Mouse (Mus musculus) right cerebral cortex, postnatal 36 days (tissue): ENCODE measurements at regions not wholly inside any gene's neighbourhood (a gene's known extent, or its start where the extent isn't known, plus 50 kb on each side); places are given as distances from the start of the nearest gene placed in this dataset.

ENCODE experiments used
- DNase-seq, 2 experiments: peaks; one replicate each; pipeline ENCODE4 v3.0.0; 2022; ENCODE audit warnings: low spot score in 2 of 2, mixed read lengths in 1 of 2

DNA sequence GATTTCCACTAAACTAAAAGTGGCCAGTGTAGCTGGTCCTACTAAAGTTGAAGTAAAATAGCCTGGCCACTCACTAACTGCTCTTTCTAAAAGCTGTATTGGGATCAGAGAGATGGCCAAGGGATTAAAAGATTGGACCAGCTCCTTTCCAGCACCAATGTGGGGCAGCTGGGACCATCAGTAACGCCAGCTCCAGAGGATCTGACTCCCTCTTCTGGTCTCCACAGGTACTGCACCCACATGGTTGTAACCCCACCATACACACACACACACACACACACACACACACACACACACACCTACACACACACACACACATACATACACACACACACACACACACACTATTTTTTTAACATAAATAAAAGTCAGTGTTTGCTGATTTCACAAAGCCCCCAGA, 122.1 kb upstream of the Topaz1 start:
- DNase-seq = no peak

DNA sequence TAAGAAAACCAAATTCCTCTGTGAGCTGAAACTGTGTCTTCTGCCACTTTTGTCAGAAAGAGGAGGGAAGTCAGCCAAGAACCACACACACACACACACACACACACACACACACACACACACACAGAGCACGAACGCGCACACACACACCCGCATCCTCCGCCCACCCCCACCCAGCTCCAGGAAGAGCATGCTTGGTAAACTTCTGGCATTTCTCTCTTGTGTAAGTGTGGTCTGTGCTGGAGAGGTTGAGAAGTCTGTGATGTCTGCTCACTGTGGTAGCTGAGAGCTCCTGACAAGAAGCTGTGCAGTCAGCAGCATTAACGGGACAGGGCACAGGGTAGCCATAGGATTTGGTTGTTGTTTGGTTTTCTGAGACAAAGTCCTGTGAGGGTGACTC, 120.8 kb upstream of the Topaz1 start:
- no peak for DNase-seq

DNA sequence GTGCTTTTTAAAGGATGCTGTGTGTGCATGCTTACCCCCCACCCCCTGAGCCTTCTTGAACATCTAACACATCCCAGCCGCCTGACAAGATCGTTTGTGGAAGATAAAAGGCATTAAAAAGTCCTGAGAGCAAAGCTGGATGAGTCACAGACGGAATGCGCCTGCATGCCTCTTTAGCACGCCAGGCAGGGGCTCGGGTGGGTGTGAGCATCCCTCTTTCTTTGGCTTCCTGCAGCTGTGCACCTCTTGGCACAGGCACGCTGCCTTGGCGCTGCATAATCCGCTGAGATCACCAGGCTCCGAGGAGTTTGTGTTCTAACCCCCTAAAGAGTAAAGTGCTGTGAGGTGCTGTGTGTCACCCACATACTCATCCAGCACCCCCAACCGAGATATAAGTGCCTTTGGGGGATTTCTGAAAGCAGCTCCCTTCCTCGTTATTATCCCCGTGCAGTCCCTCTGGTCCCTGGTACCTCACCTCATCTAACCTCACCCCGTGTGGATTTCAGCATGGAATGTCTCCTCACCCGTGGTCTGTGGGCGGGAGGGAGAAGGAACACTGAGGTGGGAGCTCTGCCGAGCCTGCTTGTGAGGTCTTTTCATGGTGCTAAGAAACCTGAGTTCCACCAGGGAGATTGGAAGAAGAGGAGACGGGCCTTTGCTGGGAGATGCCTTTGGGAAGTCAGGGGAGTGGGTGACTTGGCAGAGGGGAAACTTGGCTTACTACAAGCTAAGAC, 117.8 kb upstream of the Topaz1 start:
- DNase-seq = peak; percentile 83 to 87

DNA sequence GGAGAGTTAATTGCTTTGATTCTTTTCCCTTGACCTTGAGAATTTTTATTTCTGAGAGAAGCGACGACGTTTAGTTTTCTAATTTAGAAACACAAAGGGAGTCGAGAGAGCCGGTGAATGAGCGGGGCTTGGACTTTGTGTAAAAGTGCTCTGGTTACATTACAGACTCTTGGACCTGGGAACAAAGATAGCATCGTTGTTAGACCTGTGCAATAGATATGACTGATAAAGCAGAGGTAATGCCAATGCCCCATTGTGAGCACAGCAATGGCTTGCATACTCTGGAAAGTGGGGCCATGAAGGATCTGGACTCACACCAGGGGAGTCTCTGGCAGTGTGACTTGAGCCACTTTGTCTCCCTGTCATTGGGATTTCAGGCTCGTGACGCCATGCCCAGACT, 115.4 kb upstream of the Topaz1 start:
- DNase-seq = no peak

DNA sequence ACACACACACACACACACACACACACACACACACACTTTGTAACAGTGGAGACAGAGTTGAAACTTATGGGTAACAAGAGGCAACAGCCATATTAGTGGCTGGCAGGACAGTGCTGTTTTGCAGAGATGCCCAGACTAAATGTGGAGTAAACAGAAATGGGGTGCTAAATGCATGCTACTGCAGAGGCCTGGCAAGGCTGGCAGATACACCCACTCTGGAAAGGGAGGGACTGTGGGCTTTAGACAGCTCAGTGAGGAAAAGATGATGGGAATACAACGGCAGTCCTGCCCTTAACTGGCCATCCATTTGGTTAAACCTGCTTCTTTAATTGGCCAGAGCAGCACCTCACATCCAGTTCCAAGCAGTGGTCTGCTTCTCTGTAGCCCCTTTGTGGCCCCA, 113.7 kb upstream of the Topaz1 start:
- no peak for DNase-seq

DNA sequence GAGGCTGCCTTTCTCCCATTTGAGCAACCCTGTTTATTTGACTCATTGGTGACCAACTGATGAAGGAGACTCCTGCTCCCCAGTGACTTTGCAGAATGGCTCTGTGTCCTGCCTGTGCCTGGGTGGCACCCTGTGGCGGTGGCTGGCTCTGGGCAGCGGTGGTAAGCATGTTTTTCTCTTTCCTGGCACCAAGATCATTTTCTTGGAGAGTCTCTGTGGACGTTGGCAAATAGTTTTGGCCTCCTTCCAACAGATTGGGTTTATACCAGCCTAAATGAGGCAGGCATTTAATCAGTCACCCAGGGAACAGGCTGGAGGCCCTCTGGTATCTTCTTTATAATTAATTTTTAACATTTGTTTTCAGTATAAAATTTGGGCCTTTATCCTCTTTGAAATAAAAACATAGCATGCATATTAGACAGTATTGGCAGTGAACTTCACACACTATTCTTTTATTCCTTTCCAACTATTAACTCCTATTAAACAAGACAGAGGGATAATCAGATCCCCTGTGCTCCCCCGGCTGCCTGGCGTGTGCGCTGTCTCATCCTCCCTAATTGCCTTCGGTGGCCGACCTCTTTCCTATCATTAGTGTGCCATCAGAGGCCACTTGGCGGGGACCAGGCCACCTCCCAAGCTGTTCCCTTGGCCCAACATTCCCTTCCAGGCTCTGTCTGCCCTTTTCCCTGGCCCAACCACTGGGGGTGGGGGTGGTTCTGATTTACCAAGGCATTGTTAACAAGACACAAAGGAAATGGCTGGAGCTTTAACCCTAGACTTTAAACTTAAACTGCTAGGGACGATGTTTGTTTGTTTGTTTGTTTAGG, 111.8 kb upstream of the Topaz1 start:
- no peak for DNase-seq

DNA sequence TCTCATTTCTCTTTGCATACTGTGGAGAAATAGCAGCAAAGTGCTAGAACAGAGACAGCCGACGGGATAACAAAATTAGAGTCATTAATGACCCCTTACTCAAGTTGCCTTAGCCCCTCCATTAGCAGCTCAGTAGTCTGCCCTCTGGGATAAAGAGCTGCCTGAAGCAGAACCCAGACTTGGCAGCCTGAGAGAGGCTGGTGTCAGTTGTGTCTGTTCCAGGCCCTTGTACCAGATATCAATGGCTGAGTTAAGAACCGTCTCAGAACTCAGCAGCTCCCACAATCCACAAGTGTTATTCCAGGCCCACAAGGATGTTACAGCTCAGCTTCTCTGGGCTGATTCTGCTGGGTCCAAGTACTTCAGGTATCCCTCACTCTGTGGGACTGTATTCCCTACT, 109.6 kb upstream of the Topaz1 start:
- DNase-seq = no peak

DNA sequence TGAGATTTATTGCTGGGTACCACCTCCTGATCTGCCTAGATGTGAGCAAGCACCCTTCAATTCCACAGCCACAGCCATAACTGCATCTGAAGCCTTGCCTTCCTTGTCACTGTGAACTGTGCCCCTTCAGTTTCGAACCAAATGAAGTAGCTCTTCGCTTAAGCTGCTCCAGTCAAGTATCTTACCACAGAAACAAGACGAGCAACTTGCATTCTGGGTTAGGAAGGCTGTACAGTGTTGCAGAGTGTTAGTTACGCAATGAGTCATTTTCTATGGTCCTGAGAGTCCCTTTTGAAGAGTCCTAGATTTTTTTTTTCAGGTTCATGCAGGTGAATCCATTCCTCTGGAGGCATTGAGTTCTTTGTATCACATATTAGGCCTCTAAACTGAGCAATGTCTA, 107.9 kb upstream of the Topaz1 start:
- DNase-seq = no peak

DNA sequence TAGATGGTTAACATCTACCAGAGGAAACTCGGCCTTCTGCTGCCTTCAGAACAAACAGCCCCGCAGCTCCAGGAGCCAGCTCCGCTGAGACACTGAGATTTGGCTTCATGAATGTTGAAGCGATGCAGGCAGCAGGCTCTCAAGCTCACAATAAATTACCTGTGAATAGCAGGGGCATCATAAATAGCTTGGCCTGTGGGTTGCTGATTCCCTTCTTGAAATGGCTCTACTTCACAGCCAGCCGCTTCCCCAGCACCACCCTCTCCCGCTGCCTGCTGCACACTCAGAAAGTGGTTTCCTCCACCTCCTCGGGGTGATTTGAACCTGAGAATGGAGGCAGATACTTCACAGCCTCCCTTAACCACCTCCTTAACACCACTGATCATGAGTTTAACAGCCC, 104.2 kb upstream of the Topaz1 start:
- peak; percentile 36 to 55 for DNase-seq

DNA sequence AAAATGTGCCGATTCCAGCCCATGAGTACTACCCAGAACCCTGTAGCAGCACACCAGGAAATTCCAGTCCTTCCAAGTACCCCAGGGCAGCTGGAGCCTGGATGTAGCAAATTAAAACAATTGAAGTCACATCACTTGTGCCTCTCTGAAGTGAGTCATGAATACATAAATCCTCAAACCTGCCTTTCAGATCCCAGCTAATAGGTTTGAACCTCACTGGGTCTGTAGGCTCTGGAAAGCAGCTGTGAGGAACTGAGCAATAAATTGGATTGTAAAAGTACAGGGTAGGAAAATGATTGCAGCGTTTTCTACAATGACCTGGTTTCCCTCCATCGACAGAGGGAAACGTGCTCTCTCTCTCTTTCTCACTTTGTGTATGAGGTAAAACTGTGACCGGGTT, 101.6 kb upstream of the Topaz1 start:
- no peak for DNase-seq

DNA sequence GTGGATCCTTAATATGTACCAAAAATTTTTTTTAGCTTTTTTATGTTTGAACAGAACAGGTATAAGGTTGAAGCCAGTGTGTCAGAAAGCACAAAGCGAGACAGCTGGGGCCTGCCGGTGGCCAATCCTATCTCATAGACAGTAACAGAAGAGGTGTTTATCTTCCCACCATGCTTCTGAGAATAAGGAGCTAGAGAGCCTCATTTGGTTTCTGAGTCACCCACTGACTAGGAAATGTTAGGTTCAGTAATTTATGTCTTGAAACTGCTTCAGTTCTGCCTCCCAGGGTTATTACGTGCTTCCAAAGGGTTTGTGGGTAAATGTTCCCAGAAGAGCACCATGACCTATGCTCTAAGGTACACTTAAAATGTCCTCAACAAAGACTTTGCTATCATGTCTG, 96.3 kb upstream of the Topaz1 start:
- DNase-seq = no peak

DNA sequence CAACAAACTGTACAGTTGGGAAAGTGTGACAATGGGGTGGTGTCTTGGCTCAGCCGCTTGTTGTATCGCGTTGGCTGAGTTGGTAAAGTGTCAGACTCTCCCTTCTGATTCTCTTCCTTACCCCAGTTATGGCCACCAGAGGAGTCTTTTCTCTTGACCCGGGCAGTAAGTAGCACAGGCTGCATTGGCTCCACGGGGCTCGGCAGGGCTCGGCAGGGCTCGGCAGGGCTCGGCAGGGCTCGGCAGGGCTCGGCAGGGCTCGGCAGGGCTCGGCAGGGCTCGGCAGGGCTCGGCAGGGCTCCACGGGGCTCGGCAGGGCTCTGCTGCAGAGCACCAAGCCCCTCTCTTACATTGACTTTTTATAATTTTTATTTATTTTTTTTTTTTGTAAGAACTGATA, 91.6 kb upstream of the Topaz1 start:
- no peak for DNase-seq

DNA sequence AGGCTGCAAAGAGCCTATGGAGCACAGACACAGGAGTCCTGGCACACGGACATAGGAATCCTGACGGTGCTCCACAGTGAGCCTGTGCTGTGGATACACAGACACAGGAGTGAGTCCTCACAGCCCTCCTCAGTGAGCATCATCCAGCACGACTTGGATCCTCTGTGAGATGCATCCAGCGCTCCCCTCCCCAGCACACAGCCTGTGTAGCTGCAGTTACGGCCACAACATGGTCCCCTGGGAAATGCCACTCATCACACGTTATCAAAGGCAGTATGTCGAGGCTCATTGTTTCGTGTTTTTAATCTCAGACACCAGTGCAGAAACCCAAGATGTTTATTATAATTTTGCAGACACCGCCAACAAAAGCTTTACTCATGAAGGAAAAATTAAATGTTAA, 87.1 kb upstream of the Topaz1 start:
- DNase-seq = no peak

DNA sequence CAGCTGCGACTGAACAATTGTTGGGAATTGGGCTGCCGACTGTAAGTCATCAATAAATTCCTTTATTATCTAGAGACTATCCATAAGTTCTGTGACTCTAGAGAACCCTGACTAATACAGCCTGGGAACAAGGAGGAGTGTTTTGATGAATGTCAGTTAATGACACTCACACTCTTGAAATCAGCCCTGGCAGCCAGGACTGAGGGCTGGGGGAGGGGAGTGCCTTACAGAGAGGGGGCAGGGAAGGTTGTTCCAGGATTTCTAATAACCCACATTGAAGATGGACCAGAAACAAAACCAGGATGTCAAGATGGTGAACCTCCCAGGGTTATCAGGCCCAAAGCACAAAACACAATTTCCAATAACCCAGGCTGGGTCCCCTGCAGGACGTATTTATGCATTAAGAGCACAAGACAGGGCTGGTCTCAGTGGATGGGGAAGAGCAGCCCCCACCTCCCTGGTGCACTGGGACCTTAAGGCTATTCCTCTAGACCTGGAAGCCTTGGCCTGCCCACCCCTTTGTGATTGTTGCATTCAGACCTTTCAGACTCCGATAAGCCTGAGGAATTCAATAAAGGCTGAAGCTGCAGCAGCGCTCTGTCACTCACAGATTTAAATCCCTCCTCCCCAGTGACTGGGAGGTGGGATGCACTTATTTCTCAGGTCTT, 80.0 kb upstream of the Topaz1 start:
- DNase-seq = no peak

DNA sequence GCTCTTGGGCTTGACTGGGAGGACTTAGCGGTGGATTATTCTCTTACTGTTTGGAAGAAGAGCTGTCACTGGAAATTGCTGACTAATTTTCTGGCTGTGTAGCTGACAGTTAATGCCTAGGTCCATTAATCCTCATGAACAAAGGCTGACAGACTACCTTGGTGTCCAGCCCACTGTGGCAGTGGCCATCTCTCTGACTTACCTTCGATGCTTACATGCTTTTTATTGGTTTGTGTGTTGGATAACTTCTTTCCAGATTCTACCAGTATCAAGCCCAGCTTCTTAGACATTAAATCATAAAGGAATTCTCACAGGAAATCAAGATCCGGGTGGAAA, 79.5 kb upstream of the Topaz1 start:
- DNase-seq = no peak

DNA sequence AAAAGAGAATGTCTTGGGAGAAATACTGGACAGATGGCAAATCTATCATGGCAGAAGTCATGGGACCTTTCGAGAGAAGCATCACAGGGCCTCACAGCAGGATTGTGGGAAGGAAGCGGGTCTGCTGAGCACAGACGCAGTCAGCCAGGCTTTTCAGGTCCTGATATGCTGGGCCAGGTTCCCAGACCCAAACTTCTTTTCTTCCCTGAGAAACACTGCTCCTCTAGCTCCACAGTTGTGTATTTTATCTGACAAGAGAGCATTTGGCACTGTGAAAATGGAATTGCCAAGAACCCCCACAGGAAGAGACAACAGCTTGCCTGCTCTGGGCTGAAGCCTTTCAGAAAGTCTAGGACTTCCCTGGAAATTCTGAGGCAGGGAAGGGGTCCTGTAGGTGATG, 73.4 kb upstream of the Topaz1 start:
- DNase-seq = no peak

DNA sequence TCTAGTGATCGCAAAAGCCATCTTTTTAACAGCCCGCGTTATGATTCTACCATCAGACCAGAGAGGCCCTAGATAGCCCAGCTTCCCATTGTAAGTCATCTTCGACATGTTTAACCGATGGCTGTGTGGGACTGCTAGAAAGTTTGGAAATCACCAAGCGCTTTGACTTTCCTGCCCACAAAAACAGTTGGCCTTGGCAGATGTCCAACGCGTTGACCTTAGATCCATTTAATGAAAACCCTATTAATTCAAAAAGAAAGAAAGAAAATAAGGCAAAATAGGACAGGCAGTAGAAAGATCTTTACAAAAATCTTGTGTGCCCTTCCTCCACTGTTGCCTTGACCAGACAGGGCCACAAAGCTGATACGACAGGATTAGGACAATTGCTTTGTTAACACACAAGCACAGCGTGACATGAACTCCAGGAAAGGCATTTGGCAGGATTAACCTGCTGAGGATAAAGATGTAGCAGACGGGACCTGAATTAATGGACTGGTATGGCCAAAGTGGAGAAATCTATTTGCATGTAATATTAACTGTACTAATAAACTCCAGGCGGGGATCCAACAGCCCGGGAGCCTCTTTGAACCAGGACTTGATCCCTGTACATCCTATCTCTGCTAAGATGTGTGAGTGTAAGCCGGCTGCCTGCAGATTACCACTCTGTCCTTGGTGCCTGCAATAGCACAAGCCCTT, 69.0 kb upstream of the Topaz1 start:
- DNase-seq = no peak

DNA sequence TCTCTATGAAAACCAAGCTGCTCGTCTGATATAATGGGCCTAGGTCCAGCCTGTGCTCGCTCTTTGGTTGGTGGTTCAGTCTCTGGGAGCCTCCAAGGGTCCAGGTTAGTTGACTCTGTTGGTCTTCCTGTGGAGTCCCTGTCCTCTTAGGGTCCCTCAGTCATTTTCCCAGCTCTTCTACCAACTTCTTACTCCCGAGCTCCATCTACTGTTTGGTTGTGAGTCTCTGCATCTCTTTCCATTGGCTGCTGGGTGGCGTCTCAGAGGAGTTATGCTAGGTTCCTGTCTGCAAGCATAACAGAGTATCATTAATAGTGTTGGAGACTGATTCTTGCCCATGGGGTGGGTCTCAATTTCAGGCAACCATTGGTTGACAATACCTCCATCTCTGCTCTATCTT, 60.0 kb upstream of the Topaz1 start:
- no peak for DNase-seq

DNA sequence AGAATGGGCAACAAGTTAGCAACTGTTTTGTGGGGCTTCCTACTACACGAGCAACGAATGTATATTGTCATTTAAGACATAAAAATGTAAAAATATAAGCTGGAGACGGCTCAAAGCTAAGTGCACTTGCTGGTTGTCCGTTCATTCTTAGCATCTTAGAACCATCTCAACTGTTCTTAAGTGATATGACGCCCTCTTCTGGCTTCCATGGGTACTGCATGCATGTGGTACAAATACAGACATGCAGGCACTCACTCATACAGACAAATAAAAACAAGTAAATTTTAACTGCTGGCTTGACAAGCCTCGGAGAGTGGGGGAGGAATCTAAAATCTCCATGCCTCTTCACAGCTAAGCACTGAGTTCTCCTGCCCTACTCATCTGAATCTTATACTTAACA, 55.3 kb upstream of the Topaz1 start:
- peak; percentile 45 to 47 for DNase-seq

DNA sequence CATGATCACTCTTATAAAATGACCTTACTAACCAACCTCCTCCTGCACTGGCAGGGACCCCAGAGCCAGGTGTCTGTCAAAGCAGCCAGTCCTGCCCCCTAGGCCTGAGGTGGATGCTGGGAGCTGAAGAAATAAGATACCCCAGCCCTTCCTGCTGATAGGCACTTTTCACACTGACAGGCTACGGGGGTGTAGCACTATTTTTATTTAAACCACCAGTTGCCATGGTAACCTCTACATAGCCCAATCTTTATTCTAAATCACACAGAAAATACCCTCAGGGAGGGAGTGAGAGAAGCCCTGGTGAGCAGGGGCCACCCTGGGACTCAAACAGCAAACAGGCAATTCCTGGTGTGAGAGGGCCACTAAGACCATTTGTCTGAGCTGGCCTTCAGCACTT, 51.4 kb upstream of the Topaz1 start:
- no peak for DNase-seq
